Mouse (Mus musculus): Measurements from ENCODE around the gene Alx3. TPM values are rescaled to one million over a fixed set of nuclear protein-coding genes. Genes with fewer than 3 reads are reported as not detected.
"Not testable (repeated sequence)": the region's sequence is repeated elsewhere in the genome, so short reads cannot be mapped to it uniquely, and the experiment has no call there.

Alx3 gene
- polyA plus RNA-seq, 1 experiment from 2014 or later = 0.09 TPM

DNA sequence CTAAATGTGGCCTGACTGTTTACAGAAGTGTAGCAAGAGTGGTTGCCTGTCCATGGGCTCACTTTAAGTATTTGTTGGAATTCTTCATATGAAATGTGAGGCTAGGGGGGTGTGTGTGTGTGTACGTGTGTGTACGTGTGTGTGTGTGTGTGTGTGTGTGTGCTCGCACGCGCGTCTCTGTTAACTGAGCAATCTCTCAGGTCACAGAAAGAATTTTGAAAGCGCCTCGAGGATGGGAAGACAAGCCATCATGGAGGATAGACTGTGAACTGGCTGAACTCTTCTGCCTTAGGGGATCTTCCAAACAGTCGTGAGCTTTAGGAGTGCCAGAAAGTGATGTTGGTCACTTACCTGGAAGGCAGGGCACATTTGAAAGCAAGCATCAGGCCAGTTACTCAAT lies 39.1 kb downstream of the Alx3 start:
- Histone ChIP-seq H3K4me3 (replicated peaks; ENCODE audit: low read depth, low read length) (no peak overlapping the region), H3K4me2 (ENCODE audit: low read length) (no peak overlapping the region), H3K27ac (no peak overlapping the region), H3K36me3 (ENCODE audit: insufficient read depth, low read length) (0 out of 2 replicates have a peak, but pooled peaks cover under 1% of the 10 kb centered on the region), H3K4me1 (replicated peaks; ENCODE audit: insufficient read depth, low read length) (peaks cover 7% of the 10 kb centered on the region; the same call in 1 of the 2 replicates), H3K27me3 (ENCODE audit: insufficient read depth, low read length) (no peaks in the 10 kb centered on the region), H3K9me3 (replicated peaks; ENCODE audit: low read length) (no peaks in the 10 kb centered on the region), H3K9ac (ENCODE audit: low read depth, low read length) (no peak overlapping the region)
- 88% methylated on average over 9 of the region's 9 CpGs for WGBS
- ATAC-seq (replicated peaks; ENCODE audit: low FRiP score, low read depth) = no peak
- no peak for TF ChIP-seq CTCF (IDR thresholded peaks at IDR 0.05; ENCODE audit: low read depth)
- no peak for DNase-seq (ENCODE audit: low spot score)

DNA sequence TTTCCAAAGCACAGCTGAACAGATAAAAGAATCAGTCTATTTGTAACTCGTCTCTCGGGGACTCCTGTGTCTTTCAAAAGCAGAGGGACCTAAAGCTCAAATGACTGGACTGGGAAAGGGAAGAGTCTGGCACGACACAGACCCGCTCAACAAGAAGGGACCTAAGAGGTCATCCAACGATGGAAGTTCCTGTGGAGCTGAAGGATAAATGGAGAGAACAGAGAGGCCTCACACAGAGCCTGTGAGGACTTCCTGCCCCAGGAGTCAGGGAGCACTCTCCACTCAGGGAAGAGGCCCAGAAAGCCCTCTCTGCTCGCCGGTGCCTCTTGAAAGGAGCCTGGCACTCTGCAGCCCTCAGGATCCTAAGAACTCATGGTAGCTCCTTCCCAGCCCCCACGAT lies 41.0 kb downstream of the Alx3 start:
- no peak for TF ChIP-seq CTCF (IDR thresholded peaks at IDR 0.05; ENCODE audit: low read depth)
- Histone ChIP-seq H3K27ac (no peak overlapping the region), H3K9me3 (replicated peaks; ENCODE audit: low read length) (no peaks in the 10 kb centered on the region), H3K4me2 (ENCODE audit: low read length) (no peak overlapping the region), H3K27me3 (ENCODE audit: insufficient read depth, low read length) (no peaks in the 10 kb centered on the region), H3K4me1 (replicated peaks; ENCODE audit: insufficient read depth, low read length) (no peaks in the 10 kb centered on the region), H3K36me3 (ENCODE audit: insufficient read depth, low read length) (no peaks in the 10 kb centered on the region), H3K9ac (ENCODE audit: low read depth, low read length) (no peak overlapping the region), H3K4me3 (replicated peaks; ENCODE audit: low read depth, low read length) (no peak overlapping the region)
- ATAC-seq (replicated peaks; ENCODE audit: low FRiP score, low read depth) = no peak
- no peak for DNase-seq (ENCODE audit: low spot score)
- 64% methylated on average over 8 of the region's 8 CpGs for WGBS

DNA sequence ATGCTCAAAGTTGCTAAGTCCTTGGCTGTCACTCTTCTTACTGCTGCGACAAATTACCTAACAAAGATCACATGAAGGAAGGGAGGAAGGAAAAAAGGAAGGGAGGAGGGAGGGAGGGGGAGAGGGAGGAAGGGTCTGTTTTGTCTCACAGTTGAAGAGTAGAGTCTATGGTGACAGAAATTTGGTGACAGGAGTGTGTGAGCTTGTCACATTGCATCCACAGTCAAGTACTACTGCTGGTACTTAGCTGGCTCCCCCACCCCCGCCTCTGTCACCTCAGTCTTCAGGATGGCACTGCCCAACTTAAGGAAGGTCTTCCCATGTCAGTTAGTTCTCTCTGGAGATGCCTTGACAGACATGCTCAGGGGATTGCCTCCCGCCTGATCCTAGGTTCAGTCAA lies 41.4 kb downstream of the Alx3 start:
- Histone ChIP-seq H3K4me1 (replicated peaks; ENCODE audit: insufficient read depth, low read length) (no peaks in the 10 kb centered on the region), H3K36me3 (ENCODE audit: insufficient read depth, low read length) (no peaks in the 10 kb centered on the region), H3K9ac (ENCODE audit: low read depth, low read length) (no peak overlapping the region), H3K9me3 (replicated peaks; ENCODE audit: low read length) (no peaks in the 10 kb centered on the region), H3K4me3 (replicated peaks; ENCODE audit: low read depth, low read length) (no peak overlapping the region), H3K4me2 (ENCODE audit: low read length) (no peak overlapping the region), H3K27me3 (ENCODE audit: insufficient read depth, low read length) (no peaks in the 10 kb centered on the region), H3K27ac (no peak overlapping the region)
- WGBS = 79% methylated on average over 3 of the region's 3 CpGs
- DNase-seq (ENCODE audit: low spot score) (no peak), ATAC-seq (replicated peaks; ENCODE audit: low FRiP score, low read depth) (no peak)
- TF ChIP-seq CTCF (IDR thresholded peaks at IDR 0.05; ENCODE audit: low read depth) = no peak

DNA sequence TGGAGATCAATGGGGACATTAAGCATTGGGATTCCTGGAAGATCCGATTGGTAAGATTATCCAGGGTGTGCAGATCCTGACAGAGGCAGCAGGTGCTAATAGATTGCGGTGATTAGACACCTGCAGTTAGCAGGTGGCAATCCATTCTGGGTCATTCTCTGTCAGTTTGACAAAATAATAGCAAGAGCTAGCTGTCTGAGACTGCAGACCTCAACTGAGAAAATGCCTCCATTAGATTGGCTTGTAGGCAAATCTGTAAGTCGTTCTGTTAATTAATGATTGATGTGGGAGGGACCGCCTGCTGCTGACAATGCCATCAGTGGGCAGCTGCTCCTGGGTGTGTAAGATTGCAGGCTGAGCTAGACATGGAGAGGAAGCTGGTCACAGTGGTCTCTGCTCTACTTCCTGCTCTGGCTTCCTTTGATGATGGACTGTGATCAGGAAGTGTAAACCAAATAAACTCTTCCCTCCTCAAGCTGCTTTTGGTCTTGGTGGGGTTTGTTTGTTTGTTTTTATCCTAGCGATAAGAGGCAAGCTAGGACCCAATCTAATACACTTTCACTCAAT lies 42.9 kb downstream of the Alx3 start:
- H3K27me3 ChIP-seq (ENCODE audit: insufficient read depth, low read length) = no peaks in the 10 kb centered on the region
- H3K9ac ChIP-seq (ENCODE audit: low read depth, low read length) = no peak overlapping the region
- no peak for TF ChIP-seq CTCF (IDR thresholded peaks at IDR 0.05; ENCODE audit: low read depth)
- H3K4me3 ChIP-seq (replicated peaks; ENCODE audit: low read depth, low read length) = no peak overlapping the region
- ATAC-seq (replicated peaks; ENCODE audit: low FRiP score, low read depth) (no peak), DNase-seq (ENCODE audit: low spot score) (no peak)
- WGBS = 57% methylated on average over 5 of the region's 5 CpGs
- H3K9me3 ChIP-seq (replicated peaks; ENCODE audit: low read length) = no peaks in the 10 kb centered on the region
- no peak overlapping the region for H3K27ac ChIP-seq
- no peak overlapping the region for H3K4me2 ChIP-seq (ENCODE audit: low read length)
- no peaks in the 10 kb centered on the region for H3K4me1 ChIP-seq (replicated peaks; ENCODE audit: insufficient read depth, low read length)
- H3K36me3 ChIP-seq (ENCODE audit: insufficient read depth, low read length) = no peaks in the 10 kb centered on the region

DNA sequence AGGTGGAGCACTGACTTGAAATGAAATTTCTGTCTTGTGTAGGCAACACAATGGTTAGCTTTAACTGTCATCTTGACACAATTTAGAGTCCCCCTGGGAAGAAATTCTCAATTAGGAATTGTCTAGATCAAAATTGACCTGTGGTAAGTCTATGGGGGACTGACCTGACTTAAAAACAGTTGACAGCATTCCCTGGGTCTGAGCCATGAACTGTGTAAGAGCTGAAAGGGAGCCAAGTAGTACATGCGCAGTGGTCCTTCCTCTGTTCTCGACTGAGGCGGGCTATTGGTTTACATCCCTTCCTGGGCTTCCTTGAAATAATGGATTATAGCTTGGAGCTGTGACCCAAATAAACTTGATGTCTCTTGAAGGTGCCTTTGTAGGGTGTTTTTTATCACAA lies 52.1 kb downstream of the Alx3 start:
- peak; percentile 43 for DNase-seq (ENCODE audit: low spot score)
- Histone ChIP-seq H3K4me2 (ENCODE audit: low read length) (no peak overlapping the region), H3K27me3 (ENCODE audit: insufficient read depth, low read length) (no peaks in the 10 kb centered on the region), H3K9ac (ENCODE audit: low read depth, low read length) (no peak overlapping the region), H3K9me3 (replicated peaks; ENCODE audit: low read length) (no peaks in the 10 kb centered on the region), H3K4me3 (replicated peaks; ENCODE audit: low read depth, low read length) (no peak overlapping the region), H3K36me3 (ENCODE audit: insufficient read depth, low read length) (no peaks in the 10 kb centered on the region), H3K4me1 (replicated peaks; ENCODE audit: insufficient read depth, low read length) (no peaks in the 10 kb centered on the region), H3K27ac (no peak overlapping the region)
- 51% methylated on average over 3 of the region's 3 CpGs for WGBS
- no peak for ATAC-seq (replicated peaks; ENCODE audit: low FRiP score, low read depth)
- no peak for TF ChIP-seq CTCF (IDR thresholded peaks at IDR 0.05; ENCODE audit: low read depth)

DNA sequence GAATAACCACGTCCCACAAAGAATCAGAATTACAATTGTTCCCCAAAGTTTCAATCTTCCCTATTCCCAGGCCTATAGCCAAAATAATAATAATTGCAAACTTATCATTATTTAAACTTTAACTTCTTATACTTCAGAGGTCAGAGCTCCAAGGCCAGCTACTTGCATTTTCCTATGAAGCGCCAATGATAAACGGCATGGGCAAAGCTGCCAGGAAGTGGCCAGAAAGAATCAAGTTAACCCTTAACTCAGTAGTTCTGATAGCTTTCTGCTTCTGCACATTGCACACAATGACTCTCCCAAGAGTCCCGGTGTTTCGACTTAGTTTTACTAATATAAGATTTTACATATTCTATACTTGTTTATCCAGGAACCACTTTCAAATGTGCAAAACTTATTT lies 55.4 kb downstream of the Alx3 start:
- WGBS = 49% methylated on average over 5 of the region's 5 CpGs
- H3K27ac ChIP-seq; H3K4me1 ChIP-seq (replicated peaks; ENCODE audit: insufficient read depth, low read length); H3K4me2 ChIP-seq (ENCODE audit: low read length); ATAC-seq (replicated peaks; ENCODE audit: low FRiP score, low read depth); H3K4me3 ChIP-seq (replicated peaks; ENCODE audit: low read depth, low read length); H3K9ac ChIP-seq (ENCODE audit: low read depth, low read length); H3K9me3 ChIP-seq (replicated peaks; ENCODE audit: low read length); H3K27me3 ChIP-seq (ENCODE audit: insufficient read depth, low read length); DNase-seq (ENCODE audit: low spot score); H3K36me3 ChIP-seq (ENCODE audit: insufficient read depth, low read length): not testable (repeated sequence)

DNA sequence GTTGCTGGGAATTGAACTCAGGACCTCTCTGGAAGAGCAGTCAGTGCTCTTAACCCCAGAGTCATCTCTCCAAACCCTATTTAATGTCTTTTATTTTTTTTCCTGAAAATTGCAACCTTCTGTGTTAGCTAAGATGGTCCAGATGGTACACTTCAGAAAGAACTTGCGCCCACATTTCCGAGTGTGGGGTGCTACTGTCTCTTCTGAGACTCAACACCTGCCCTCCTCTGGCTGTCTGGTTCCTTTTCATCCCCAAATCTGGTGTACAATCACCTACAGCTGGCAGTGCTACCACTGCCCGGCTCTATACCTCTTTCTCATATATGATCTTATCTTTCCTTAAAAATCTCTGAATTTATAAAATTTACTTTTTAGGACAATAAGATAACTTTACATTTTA lies 58.1 kb downstream of the Alx3 start:
- no peak for TF ChIP-seq CTCF (IDR thresholded peaks at IDR 0.05; ENCODE audit: low read depth)
- DNase-seq (ENCODE audit: low spot score) = no peak

More for the DNA sequence above, 58.1 kb downstream of the Alx3 start:
- H3K27ac ChIP-seq = no peak overlapping the region
- no peak for ATAC-seq (replicated peaks; ENCODE audit: low FRiP score, low read depth)
- no peaks in the 10 kb centered on the region for H3K9me3 ChIP-seq (replicated peaks; ENCODE audit: low read length)
- H3K4me3 ChIP-seq (replicated peaks; ENCODE audit: low read depth, low read length) = no peak overlapping the region
- no peak overlapping the region for H3K9ac ChIP-seq (ENCODE audit: low read depth, low read length)
- H3K36me3 ChIP-seq (ENCODE audit: insufficient read depth, low read length) = 0 out of 2 replicates have a peak, but pooled peaks cover 3% of the 10 kb centered on the region
- 87% methylated on average over 3 of the region's 3 CpGs for WGBS
- no peak overlapping the region for H3K4me2 ChIP-seq (ENCODE audit: low read length)
- H3K4me1 ChIP-seq (replicated peaks; ENCODE audit: insufficient read depth, low read length) = no peaks in the 10 kb centered on the region
- no peaks in the 10 kb centered on the region for H3K27me3 ChIP-seq (ENCODE audit: insufficient read depth, low read length)
